Mouse (Mus musculus): ENCODE data around the gene Megf9.

- no peak for TF ChIP-seq POLR2A (IDR thresholded peaks at IDR 0.05; ENCODE audit: borderline replicate concordance, control insufficient read depth, low read depth, low read length)
- no peak for TF ChIP-seq CTCF (IDR thresholded peaks at IDR 0.05; ENCODE audit: control insufficient read depth, insufficient read depth, low read length)
These were observed 82.6 kb downstream of the Megf9 start for GRCm38 (mm10) chr4:70452161-70452560.
